Mouse (Mus musculus) v-Abl transformed pro-B cells (cell line): Measurements from ENCODE around the gene Ppwd1.
"Not testable (repeated sequence)": the region's sequence is repeated elsewhere in the genome, so short reads cannot be mapped to it uniquely, and the experiment has no call there.

ENCODE experiments used
- in situ Hi-C, 2 experiments: fragments of 400-800 bp; cut with MboI; formaldehyde crosslinking; loops; one replicate each; pipeline ENCODE4 v1.15.1; 2025; ENCODE audit not compliant: unreplicated experiment in 2 of 2

Ppwd1 gene

DNA sequence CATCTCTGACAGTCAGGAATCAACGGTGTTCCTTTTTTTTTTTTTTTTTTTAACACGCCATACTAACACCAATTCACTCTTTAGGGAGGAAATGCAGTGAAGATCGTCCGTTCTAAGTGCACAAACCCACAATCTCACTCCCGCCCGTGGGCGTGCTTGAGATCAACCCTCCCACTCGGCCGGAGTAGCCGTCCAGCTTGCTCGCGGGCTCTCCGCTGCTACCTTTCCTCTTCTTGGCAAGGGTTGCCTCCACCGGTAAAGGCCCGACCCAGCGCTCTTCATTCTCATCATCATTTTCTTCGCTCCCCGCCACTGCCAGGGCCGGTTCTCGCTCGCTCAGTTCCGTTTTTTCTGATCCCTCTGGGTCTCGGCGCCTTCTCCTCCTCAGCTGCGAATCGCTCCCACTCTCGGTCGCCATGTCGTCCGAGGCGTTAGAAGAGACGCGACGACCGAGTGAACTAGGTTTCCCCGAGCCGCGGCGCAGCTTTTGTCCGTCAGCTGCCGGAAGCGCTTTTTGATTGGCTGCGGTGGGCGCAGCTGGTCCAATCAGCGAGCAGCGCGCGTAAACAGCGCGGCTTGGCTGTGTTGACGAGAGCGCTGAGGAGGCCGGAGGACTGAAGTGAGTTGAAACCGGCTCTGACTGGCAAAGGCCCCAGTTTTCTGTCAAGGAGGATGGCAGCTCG is at the start of gene Ppwd1, which contains the start of gene Cenpk:
Gene Ppwd1 (minus strand): TSS at position 460 of the 683 bp plus-strand sequence.
Gene Cenpk (plus strand): TSS at position 228 of the 683 bp plus-strand sequence.
- in situ Hi-C loops: no loop called here

DNA sequence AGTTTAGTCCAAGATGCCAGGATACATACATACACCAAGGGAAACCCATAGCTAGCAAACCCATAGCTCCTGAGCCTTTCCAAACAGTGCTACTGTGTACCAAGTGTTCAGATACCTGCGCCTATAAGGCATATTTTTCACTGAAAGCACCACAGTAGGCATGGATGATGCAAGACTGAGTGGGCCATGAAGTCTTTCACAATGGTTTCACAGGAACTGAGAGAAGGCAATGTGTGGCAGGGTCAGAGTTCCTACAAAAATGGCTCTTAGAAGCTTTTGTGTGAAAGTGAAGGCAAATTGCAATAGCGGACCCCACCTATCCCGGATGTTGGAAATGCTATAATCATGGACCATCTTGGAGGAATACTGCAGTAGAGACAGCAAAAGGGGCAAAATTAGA is 30.4 kb upstream of the Ppwd1 start:
- in situ Hi-C loops: loop anchor here in 1 of 2 experiments (25.0 kb wide), 2 partner anchors 1003 to 1128 kb away; no protein-coding TSS in a partner anchor

DNA sequence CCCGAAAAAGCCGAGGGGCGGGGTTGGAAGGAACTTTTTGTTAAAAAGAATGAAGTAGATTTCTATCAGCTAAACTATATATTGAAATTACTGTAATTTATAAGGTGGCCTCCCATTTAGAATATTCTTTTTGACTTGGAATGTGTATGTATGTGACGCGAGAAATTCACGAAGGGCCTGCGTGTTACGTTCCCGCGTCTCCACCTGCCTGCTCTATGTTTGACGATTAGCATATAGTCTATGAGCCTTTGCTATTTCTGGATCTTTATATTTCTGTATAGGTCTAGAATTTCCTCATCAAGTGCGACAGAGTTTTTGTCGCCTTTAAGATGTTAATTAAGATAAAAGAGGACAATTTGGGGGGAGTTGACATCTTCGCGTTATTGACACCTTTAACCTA is 538 bp upstream of the Ppwd1 start:
- in situ Hi-C loops: no loop called here

DNA sequence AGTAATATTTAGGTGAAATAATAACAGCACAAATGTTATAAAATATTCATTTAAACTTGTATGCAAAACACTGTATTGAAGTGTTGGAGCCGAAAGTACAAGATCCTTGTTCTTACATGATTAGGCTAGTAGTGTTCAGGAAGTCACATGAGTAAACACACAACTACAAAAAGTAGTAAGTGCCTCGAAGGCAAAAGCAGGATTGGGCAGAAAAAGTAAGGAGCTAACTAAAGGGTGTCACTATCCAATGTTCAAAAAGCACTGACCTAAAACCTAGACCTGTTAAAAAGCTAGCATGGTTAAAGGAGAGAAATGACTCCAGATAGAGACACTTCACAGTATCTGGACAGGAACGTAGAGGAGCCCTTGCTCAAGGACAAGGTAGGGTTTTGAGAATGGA is 1.2 kb downstream of the Ppwd1 start:
- in situ Hi-C loops: no loop called here

DNA sequence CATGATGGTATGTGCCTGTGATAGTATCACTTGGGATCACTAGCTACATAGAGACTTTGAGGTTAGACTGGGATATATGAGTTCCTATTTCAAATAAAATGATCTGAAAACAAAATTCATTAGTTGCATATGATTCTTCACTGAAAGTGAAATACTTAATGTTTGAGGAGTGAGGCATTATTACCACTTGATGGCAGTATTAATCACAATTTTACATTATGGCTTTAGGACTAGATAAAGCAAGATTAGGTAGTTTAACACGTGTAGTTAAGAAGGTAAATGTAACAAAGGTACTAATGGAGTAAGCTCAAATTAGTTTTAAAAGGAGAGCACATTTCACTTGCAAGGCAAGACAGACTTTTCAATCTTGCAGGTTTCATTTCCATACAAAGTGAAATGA is 24.3 kb downstream of the Ppwd1 start:
- in situ Hi-C loops: no loop called here

DNA sequence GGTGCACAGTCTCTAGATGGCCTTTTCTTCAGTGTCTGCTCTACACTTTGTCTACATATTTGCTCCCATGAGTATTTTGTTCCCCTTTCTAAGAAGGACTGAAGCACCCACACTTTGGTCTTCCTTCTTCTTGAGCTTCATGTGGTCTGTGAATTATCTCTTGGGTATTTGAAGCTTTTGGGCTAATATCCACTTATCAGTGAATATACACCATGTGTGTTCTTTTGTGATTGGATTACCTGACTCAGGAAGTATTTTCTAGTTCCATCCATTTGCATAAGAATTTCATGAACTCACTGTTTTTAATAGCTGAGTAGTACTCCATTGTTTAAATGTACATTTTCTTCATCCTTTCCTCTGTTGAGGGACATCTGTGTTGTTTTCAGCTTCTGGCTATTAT is 32.8 kb downstream of the Ppwd1 start:
- in situ Hi-C loops: not testable (repeated sequence)

DNA sequence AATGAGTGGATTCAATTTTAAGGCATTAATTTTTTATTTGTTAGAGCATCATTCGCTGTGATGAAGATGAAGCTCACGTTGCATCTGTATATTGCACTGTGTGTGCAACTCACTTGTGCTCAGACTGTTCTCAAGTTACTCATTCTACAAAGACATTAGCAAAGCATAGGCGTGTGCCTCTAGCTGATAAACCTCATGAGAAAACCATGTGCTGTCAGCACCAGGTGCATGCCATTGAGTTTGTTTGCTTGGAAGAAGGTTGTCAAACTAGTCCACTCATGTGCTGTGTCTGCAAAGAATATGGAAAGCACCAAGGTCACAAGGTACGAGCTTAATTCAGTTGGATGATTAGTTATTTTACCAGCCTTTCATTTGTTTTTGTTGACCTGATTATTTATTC is 41.3 kb downstream of the Ppwd1 start:
- in situ Hi-C loops: no loop called here

DNA sequence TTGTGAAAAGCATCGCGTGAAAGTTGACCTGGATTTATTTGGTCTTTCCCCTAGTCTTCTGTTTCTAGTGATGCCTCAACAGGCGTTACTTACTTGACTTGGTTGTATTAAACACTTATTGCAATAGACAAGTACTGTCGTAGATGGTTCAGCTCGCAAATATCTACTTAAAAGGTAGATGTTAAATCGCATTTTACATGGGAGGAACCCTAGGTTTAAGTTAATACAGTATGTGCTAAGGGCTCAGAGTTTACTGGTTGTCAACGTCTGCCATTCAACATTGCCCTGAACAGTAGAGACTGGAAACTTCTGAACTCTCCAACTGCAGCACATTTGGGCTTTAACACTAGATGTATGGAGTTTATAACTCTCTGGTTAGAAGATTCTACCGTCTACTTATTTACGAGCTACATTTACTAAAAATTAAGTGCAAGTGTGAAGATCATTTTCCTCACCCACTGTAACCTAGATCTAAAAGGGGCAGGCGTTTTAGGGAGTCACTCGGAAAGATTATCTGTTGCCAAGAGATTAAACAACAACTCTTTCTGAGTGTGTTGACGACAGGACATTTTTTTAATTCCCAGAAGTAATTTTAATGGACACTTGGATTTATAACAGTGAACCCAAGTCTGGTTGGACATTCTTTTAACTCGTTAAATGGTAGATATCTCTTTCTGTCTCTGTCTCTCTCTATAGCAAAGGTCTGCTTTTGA is 49.3 kb downstream of the Ppwd1 start:
- in situ Hi-C loops: no loop called here

DNA sequence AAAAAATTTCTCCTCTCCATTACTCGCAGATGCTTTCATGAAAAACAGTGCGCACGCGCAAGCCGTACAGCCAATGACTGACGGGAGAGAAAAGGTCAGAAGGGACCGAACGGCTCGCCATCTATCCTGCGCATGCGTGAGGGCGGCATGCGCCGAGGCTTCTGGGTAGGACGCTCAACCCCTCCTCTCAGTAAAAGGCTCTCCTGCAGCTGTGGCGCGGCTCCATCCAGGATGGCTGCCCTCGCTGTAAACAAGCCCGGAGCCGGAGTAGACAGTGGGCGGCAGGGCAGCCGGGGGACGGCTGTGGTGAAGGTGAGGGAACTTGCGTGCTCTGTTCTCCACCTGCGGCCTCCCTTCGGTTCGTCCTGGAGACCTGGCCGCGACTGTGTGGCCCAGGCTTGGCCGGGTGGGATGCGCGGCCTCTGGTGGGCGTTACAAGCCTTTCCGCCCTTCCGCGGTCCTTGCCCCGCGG is 50.0 kb downstream of the Ppwd1 start, which contains the start of gene Trim23:
Gene Trim23 (plus strand): TSS at position 148 of the 472 bp plus-strand sequence.
- in situ Hi-C loops: no loop called here

DNA sequence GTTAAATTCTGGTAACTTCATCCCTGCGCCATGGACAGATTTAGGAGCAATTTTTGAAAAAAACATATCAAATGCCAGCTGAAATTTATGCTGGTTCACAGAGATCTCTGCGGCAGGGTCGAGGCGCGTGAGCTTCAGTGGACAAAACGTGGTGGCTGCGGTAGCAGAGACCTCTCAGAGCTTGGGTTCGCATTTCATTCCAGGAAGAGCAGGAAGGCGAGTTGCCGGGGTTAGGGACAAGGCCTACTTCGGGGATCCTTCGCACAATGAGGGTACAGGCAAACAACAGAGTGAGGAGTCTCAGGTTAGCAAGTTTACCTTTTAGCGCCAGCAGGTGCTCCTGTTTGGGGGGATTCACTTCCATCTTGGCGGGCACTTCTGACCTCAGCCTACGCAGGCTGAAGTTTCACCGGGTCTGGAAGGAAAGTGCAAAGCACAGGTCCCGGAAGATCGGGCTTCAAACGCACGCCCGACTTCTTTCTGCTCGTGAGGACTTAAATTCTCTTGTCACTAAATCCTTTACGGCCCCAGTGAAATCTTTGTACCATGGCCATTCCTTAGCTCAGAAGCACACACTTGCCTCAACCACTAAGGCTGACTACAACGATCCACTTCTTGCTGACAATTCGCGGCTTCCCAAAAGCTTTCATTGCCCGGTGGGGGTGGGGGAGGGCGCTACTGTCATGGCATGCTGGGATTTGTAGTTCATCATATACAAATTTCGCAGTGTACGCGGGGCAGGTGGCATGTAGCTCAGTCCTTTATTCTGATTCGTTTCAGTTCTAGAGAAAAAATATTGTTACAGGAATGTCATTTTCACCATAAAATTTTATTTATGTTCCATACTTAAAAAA is 50.6 kb downstream of the Ppwd1 start, which contains the start of gene Trappc13:
Gene Trappc13 (minus strand): TSS at position 674 of the 854 bp plus-strand sequence.
- in situ Hi-C loops: no loop called here

DNA sequence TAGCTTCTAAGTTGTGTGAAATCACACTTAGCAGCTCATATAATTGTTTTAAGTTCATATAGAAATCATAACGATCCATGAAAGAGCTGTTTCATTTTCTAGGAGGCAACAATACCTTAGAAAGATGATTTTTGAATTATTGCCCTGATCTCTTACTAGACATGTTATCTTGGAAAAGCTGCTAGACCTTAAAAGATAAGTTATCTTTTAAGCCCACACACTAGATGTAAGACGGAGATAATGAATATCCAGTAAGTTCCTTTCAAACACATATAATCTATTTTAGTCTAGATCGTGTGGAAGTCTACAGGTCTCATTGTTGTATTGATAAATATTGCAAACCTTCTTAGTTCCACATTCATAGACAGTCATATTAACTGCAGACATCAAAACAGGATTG is 51.8 kb downstream of the Ppwd1 start:
- in situ Hi-C loops: no loop called here

DNA sequence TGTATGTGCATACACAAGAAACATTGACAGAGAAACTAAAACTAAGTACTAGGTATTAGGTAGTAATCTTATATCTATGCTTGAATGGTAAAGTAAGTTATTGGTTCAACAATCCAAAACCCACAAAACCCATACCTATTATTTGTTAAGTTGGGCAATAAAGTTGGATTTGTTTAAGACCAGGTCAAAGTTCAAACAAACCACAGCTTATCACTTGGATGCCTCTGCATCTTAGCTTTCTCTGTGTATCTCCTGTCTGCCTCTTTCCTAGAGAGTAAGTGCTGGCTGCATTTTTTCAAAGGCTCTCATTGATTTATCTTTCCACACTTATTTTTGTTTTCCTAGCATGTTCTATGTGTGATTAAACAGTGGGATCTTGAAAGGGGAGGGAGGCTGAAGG is 56.1 kb downstream of the Ppwd1 start:
- in situ Hi-C loops: no loop called here

DNA sequence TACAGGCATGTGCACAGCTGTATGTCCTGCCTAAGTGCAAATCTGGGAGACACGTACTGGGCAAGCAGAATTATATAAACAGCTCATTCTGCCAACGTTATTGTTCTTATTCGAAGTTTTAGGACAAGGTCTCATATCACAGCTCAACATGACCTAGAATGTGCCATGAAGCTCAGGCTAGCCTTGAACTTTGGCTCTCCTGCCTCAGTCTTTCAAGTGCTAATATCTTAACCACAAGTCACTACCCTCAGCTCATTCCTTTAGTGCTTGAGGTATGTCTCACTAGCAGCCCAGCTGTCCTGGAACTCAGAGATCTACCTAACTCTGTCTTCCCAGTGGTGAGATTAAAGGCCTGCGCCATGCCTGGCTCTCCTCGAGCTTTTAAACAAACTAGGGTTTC is 56.9 kb downstream of the Ppwd1 start:
- in situ Hi-C loops: no loop called here

DNA sequence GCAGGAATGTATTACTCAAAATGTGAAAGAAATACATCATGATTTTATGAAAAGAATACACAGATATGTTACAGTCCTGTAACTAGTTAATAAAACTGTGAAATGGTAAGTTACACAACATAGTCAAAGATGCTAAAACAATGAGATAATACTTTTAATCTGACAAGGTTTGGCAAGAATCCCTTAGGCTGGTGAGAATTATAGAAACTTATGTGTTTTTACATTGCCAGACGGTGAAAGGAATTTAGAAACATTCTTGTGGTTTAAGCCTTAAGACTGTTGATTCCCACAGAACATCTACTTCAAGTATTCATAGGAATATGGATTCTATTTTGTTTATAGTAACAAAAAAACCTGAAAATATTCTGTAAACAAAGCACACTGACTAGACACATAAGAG is 73.0 kb downstream of the Ppwd1 start:
- in situ Hi-C loops: no loop called here
